Mouse (Mus musculus) testis, adult 2 months (tissue): ENCODE results near the gene Txlng.

ENCODE experiments used
- CTCF ChIP-seq: fragments of 200-500 bp; IDR thresholded peaks from 2 replicates; pipeline ENCODE4 v1.5.1; 2012; ENCODE audit warnings: low read depth, mild to moderate bottlenecking, inconsistent platforms, low read length, moderate library complexity; ENCODE audit not compliant: control insufficient read depth, insufficient read depth, insufficient replicate concordance
- POLR2A ChIP-seq: fragments of 200-500 bp; IDR thresholded peaks from 2 replicates; pipeline ENCODE4 v1.6.1; 2012; ENCODE audit warnings: low read depth, mild to moderate bottlenecking, inconsistent platforms, low read length, moderate library complexity; ENCODE audit not compliant: control insufficient read depth

- no peak for TF ChIP-seq CTCF
- no peak for TF ChIP-seq POLR2A
These were observed 19.4 kb upstream of the Txlng start for GRCm38 (mm10) chrX:162848682-162849081.
